Mouse (Mus musculus): ENCODE results near the gene Gm10322. TPM values are rescaled to one million over a fixed set of nuclear protein-coding genes. Genes with fewer than 3 reads are reported as not detected.

Gm10322 gene
- polyA plus RNA-seq, 1 experiment from 2014 or later: not detected

DNA sequence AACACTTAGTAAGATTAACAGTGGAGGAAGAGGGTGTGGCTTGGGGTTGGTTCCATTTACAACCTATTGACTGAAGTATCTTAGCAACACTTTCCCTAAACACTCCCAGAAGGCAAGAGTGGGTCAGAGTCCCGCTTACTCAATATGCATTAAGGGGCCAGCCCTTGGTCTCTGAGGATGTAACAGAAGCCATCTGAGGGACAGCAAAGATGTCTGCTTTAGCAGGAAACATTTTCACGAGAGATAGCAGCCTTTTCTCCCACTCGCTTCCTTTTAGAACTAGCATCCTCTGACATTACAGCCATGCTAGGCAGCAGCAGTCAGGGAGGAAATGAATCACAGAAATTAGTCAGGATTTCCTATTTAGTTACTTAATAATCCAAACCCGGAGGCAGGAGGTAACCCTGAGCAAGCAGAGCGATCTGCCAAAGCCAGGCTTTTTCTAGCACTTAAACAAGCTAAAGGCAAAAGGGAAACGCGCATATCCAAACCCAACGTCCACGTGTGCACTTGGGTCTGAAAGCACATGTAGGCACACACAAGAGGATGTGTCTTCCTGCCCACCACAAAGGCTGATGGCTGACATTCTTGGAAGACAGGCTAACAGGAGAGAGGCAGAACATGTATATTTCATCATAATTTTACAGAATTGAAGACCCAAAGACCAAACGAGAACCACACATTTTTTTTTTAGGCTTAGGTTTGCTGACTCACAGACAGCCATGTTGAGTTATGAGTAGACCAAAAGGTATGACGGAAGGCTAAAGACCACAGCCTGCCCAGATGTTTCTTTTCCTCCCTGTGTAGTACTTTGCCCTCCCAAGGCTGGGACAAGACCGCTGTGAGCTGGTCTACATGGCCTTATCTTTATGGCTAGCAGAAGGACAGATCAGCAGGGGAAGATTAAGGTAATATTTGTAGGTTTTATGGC, 37.7 kb upstream of the Gm10322 start:
- H3K27me3 ChIP-seq (ENCODE audit: control insufficient read depth, insufficient read depth, low read length): no peaks in the 10 kb centered on the region
- H3K27ac ChIP-seq (ENCODE audit: low read length): peak overlapping the region; percentile 94
- H3K4me2 ChIP-seq (ENCODE audit: low read depth, low read length): peak overlapping the region; percentile 32
- peaks cover 2% of the 10 kb centered on the region; the same call in 1 of the 2 replicates for H3K9me3 ChIP-seq (replicated peaks; ENCODE audit: control insufficient read depth, low read length)
- H3K4me3 ChIP-seq (replicated peaks; ENCODE audit: low read length): peak overlapping the region; percentile 21
- peak; percentile 81 for ATAC-seq (ENCODE audit: insufficient read depth, low FRiP score)
- peaks cover 20% of the 10 kb centered on the region for H3K4me1 ChIP-seq (ENCODE audit: control insufficient read depth, insufficient read depth, low read length)
- WGBS: 21% methylated on average over 12 of the region's 12 CpGs
- H3K9ac ChIP-seq (ENCODE audit: low read length): peak overlapping the region; percentile 40
- H3K36me3 ChIP-seq (ENCODE audit: control insufficient read depth, insufficient read depth, low read length): no peaks in the 10 kb centered on the region

DNA sequence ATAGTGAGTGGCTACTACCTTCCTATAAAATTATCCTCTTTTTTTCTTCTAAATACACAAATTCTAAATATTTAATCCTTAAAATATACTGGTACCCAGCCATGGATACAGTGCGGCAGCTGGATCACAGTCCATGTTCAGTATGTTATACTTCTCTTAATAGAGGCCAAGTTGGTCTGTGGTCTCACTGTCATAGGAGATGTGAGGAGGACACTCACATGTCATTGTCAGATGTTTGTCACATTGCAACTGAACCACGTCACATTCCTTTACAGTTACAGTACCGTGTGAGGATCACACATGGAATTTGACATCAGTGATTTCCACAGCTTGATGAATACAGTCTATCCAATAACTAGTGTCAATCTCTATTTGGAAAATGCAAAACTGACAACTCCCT, 36.2 kb upstream of the Gm10322 start:
- Histone ChIP-seq H3K4me3 (replicated peaks; ENCODE audit: low read length) (no peak overlapping the region), H3K9me3 (replicated peaks; ENCODE audit: control insufficient read depth, low read length) (no peaks in the 10 kb centered on the region), H3K9ac (ENCODE audit: low read length) (no peak overlapping the region), H3K36me3 (ENCODE audit: control insufficient read depth, insufficient read depth, low read length) (no peaks in the 10 kb centered on the region), H3K4me2 (ENCODE audit: low read depth, low read length) (no peak overlapping the region), H3K4me1 (ENCODE audit: control insufficient read depth, insufficient read depth, low read length) (peaks cover 20% of the 10 kb centered on the region), H3K27me3 (ENCODE audit: control insufficient read depth, insufficient read depth, low read length) (no peaks in the 10 kb centered on the region), H3K27ac (ENCODE audit: low read length) (no peak overlapping the region; the same call in 1 of the 2 replicates)
- ATAC-seq (ENCODE audit: insufficient read depth, low FRiP score): no peak
- 79% methylated on average over 3 of the region's 3 CpGs for WGBS

DNA sequence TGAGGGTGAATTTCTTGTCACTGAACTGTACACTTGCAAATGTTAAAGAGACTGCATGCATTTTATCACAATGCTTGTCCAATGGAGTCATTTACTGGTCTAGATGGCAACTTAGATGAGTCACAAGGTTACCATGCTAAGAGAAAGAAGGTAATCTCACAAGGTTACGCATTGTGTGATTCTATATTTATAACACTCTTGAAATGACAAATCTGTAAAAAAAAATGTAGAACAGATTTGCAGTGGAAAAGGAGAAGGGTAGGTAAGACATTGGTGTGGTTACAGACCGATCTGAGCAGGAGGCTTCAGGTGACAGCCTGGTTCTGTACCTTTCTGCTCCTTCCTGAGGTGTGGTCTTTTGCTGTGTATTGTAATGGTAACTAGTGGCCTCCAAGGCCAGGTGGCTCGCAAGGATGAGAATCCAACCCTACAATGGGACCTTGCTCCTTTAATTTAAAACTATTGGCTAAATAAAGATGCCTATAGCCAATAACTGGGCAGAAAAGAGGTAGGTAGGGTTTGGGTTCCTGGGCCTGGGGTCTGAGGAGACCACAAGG, 35.2 kb upstream of the Gm10322 start:
- no peak for ATAC-seq (ENCODE audit: insufficient read depth, low FRiP score)
- H3K4me1 ChIP-seq (ENCODE audit: control insufficient read depth, insufficient read depth, low read length): peaks cover 20% of the 10 kb centered on the region
- no peak overlapping the region for H3K9ac ChIP-seq (ENCODE audit: low read length)
- no peaks in the 10 kb centered on the region for H3K9me3 ChIP-seq (replicated peaks; ENCODE audit: control insufficient read depth, low read length)
- H3K27me3 ChIP-seq (ENCODE audit: control insufficient read depth, insufficient read depth, low read length): no peaks in the 10 kb centered on the region
- no peak overlapping the region for H3K4me3 ChIP-seq (replicated peaks; ENCODE audit: low read length)
- no peak overlapping the region for H3K27ac ChIP-seq (ENCODE audit: low read length)
- no peak overlapping the region for H3K4me2 ChIP-seq (ENCODE audit: low read depth, low read length)
- H3K36me3 ChIP-seq (ENCODE audit: control insufficient read depth, insufficient read depth, low read length): no peaks in the 10 kb centered on the region
- WGBS: 90% methylated on average over 3 of the region's 3 CpGs

DNA sequence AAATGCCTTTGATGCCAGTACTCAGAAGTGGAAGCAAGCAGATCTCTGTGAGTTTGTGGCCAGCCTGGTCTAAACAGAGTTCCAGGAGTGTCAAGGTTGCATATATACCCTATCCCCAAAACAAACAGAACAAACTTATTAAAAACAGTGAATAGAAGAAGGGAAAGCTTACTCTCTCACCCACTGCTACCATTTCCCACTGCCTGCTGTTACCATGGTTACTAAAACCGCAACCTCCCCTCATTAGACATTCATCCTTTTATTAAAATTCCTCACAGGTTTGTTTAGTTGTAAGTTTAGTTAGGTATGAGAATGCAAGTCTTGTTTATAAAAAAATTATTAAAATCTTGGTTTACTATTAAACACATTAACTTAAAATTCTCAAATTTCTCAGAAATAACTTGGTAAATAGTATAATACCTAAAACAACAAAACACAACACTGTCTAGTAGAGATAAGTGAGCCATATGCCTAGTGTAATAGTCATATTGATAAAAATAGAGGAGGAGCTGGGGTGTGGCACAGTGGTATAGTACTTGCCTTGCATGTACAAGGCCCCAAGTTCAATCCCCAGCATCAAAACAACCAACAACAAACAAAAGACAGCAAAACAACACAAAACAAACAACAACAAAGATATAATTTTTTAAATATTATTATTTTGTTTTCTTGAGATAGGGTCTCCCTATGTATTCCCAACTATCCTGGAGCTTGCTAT, 33.9 kb upstream of the Gm10322 start:
- Histone ChIP-seq H3K4me1 (ENCODE audit: control insufficient read depth, insufficient read depth, low read length) (peaks cover 20% of the 10 kb centered on the region), H3K27me3 (ENCODE audit: control insufficient read depth, insufficient read depth, low read length) (no peaks in the 10 kb centered on the region), H3K36me3 (ENCODE audit: control insufficient read depth, insufficient read depth, low read length) (no peaks in the 10 kb centered on the region), H3K4me3 (replicated peaks; ENCODE audit: low read length) (no peak overlapping the region), H3K9me3 (replicated peaks; ENCODE audit: control insufficient read depth, low read length) (no peaks in the 10 kb centered on the region), H3K4me2 (ENCODE audit: low read depth, low read length) (no peak overlapping the region), H3K27ac (ENCODE audit: low read length) (no peak overlapping the region), H3K9ac (ENCODE audit: low read length) (no peak overlapping the region)
- no peak for ATAC-seq (ENCODE audit: insufficient read depth, low FRiP score)
- 91% methylated on average over 1 of the region's 1 CpGs for WGBS

DNA sequence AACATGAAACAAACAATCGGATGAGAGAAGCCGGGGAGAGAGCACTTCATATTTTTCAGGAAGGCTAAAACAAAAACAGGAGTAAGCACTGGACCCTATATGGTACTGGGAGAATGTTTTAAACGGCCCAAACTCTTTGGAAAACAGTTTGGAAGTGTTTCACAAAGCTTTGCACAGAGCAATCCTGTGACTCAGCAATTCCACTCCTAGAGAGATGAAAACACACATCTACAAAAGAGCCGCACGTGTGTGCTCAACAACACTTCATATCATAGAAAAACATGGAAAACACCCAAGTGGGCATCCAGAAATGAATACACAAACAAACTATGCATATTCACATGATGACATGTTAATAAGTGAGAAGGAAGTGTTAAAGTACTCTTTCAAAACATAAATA, 30.2 kb upstream of the Gm10322 start:
- H3K27me3 ChIP-seq (ENCODE audit: control insufficient read depth, insufficient read depth, low read length): no peaks in the 10 kb centered on the region
- H3K36me3 ChIP-seq (ENCODE audit: control insufficient read depth, insufficient read depth, low read length): no peaks in the 10 kb centered on the region
- no peak for ATAC-seq (ENCODE audit: insufficient read depth, low FRiP score)
- no peak overlapping the region for H3K9ac ChIP-seq (ENCODE audit: low read length)
- no peaks in the 10 kb centered on the region for H3K4me1 ChIP-seq (ENCODE audit: control insufficient read depth, insufficient read depth, low read length)
- H3K9me3 ChIP-seq (replicated peaks; ENCODE audit: control insufficient read depth, low read length): no peaks in the 10 kb centered on the region
- 92% methylated on average over 5 of the region's 5 CpGs for WGBS
- no peak overlapping the region for H3K4me3 ChIP-seq (replicated peaks; ENCODE audit: low read length)
- H3K4me2 ChIP-seq (ENCODE audit: low read depth, low read length): no peak overlapping the region
- H3K27ac ChIP-seq (ENCODE audit: low read length): no peak overlapping the region

DNA sequence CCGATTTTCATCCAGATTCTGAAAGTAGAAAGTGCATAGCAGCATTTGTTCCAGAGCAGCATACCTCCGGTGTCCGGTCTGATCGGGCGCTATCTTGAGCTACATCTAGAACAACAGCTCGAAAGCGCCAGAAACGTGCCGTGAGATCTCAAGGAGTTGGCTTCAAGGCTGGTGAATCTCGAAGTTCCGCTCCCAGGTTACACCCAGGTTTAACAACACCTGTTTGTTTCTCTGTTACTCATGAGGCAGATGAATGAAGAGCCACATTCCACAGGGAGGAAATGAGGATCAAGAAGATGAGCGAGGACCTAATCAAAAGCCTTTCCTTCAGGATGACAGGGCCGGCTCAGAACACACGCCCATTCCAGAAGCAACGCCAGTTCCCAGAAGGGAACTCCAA, 29.0 kb upstream of the Gm10322 start:
- Histone ChIP-seq H3K27ac (ENCODE audit: low read length) (no peak overlapping the region), H3K4me1 (ENCODE audit: control insufficient read depth, insufficient read depth, low read length) (no peaks in the 10 kb centered on the region), H3K36me3 (ENCODE audit: control insufficient read depth, insufficient read depth, low read length) (no peaks in the 10 kb centered on the region), H3K4me2 (ENCODE audit: low read depth, low read length) (no peak overlapping the region), H3K9me3 (replicated peaks; ENCODE audit: control insufficient read depth, low read length) (no peaks in the 10 kb centered on the region), H3K4me3 (replicated peaks; ENCODE audit: low read length) (no peak overlapping the region), H3K9ac (ENCODE audit: low read length) (no peak overlapping the region), H3K27me3 (ENCODE audit: control insufficient read depth, insufficient read depth, low read length) (no peaks in the 10 kb centered on the region)
- 85% methylated on average over 15 of the region's 15 CpGs for WGBS
- ATAC-seq (ENCODE audit: insufficient read depth, low FRiP score): no peak

DNA sequence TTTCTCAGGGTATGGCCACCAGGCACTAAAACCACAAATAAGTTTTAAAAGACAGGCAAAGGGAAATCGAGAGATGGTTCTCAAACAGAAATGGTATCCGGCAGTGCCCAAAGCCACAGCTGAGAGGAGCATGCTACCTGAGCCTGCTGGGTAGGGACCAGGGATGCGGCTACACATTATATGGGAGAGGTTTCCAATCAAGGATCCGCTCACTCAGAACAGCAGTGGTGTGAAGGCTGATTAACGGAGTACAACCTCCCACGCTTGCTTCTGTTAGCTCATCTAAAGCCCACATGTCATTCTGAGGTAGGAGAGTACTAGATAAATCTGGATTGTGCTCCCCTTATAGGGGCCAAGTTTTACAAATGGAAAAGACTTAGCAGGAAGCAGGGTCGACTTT, 27.7 kb upstream of the Gm10322 start:
- no peak for ATAC-seq (ENCODE audit: insufficient read depth, low FRiP score)
- Histone ChIP-seq H3K9ac (ENCODE audit: low read length) (no peak overlapping the region), H3K27me3 (ENCODE audit: control insufficient read depth, insufficient read depth, low read length) (no peaks in the 10 kb centered on the region), H3K4me2 (ENCODE audit: low read depth, low read length) (no peak overlapping the region), H3K4me3 (replicated peaks; ENCODE audit: low read length) (no peak overlapping the region), H3K36me3 (ENCODE audit: control insufficient read depth, insufficient read depth, low read length) (no peaks in the 10 kb centered on the region; the same call in 1 of the 2 replicates), H3K27ac (ENCODE audit: low read length) (no peak overlapping the region), H3K4me1 (ENCODE audit: control insufficient read depth, insufficient read depth, low read length) (no peaks in the 10 kb centered on the region), H3K9me3 (replicated peaks; ENCODE audit: control insufficient read depth, low read length) (no peaks in the 10 kb centered on the region)
- 77% methylated on average over 7 of the region's 7 CpGs for WGBS

DNA sequence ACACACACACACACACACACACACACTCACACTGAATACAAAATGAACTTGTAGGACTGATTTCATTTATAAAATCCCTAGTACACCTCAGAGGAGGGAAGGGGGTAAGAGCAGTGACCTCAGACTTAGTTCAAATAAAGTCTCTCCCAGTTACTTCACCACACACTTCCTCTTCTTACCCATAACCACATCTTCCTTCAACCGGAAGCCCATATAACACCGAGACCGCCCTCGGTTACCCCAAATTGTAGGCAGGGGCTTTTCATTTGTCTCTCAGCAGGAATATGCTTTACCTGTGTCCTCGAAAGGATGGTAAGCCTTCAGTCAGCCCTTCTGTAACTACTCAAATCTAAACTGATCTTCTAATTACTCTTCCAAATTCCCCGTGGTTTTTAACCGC, 26.4 kb upstream of the Gm10322 start:
- ATAC-seq (ENCODE audit: insufficient read depth, low FRiP score): no peak
- Histone ChIP-seq H3K27me3 (ENCODE audit: control insufficient read depth, insufficient read depth, low read length) (no peaks in the 10 kb centered on the region), H3K27ac (ENCODE audit: low read length) (no peak overlapping the region), H3K4me1 (ENCODE audit: control insufficient read depth, insufficient read depth, low read length) (no peaks in the 10 kb centered on the region), H3K9me3 (replicated peaks; ENCODE audit: control insufficient read depth, low read length) (no peaks in the 10 kb centered on the region), H3K4me2 (ENCODE audit: low read depth, low read length) (no peak overlapping the region), H3K4me3 (replicated peaks; ENCODE audit: low read length) (no peak overlapping the region), H3K9ac (ENCODE audit: low read length) (no peak overlapping the region), H3K36me3 (ENCODE audit: control insufficient read depth, insufficient read depth, low read length) (no peaks in the 10 kb centered on the region; the same call in 1 of the 2 replicates)
- 86% methylated on average over 7 of the region's 7 CpGs for WGBS

DNA sequence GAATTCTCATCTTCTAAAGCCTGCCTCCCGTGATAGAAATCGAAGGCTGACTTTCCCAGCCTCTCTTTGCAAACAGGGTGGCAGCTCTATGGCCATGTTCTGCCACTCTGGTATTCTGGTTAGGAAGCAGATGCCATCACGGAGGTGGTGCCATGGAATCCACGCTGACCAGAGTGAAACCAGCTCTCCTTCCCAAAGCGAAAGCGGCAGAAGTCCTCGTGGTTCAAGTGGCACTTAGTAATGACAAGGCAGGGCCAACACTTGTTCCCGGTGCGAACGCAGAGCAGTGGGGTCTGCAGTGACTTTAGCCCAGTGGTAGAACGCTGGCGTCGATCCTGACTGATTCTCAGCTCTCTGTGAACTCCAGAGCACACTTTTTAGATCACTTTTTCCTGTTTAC, 26.0 kb upstream of the Gm10322 start:
- no peak for ATAC-seq (ENCODE audit: insufficient read depth, low FRiP score)
- Histone ChIP-seq H3K27ac (ENCODE audit: low read length) (no peak overlapping the region), H3K27me3 (ENCODE audit: control insufficient read depth, insufficient read depth, low read length) (no peaks in the 10 kb centered on the region), H3K4me2 (ENCODE audit: low read depth, low read length) (no peak overlapping the region), H3K9me3 (replicated peaks; ENCODE audit: control insufficient read depth, low read length) (no peaks in the 10 kb centered on the region), H3K4me1 (ENCODE audit: control insufficient read depth, insufficient read depth, low read length) (no peaks in the 10 kb centered on the region), H3K4me3 (replicated peaks; ENCODE audit: low read length) (no peak overlapping the region), H3K36me3 (ENCODE audit: control insufficient read depth, insufficient read depth, low read length) (no peaks in the 10 kb centered on the region; the same call in 1 of the 2 replicates), H3K9ac (ENCODE audit: low read length) (no peak overlapping the region)
- 81% methylated on average over 13 of the region's 13 CpGs for WGBS
